Mouse (Mus musculus) kidney, adult 2 months (tissue): ENCODE results near the gene Slc13a4. TPM values are rescaled to one million over a fixed set of nuclear protein-coding genes. Genes with fewer than 3 reads are reported as not detected.

Experiments
- DNase-seq: peaks from one replicate; pipeline ENCODE4 v3.0.0; 2021
- H3K27ac ChIP-seq: fragments of 200-500 bp; 2 replicates; pipeline ENCODE4 v1.5.1; 2012; ENCODE audit warnings: low read depth, low read length, control low read depth, inconsistent platforms; ENCODE audit not compliant: insufficient read depth
- H3K27me3 ChIP-seq: fragments of 200-500 bp; replicated peaks from 2 replicates; pipeline ENCODE4 v1.6.1; 2012; ENCODE audit warnings: mild to moderate bottlenecking, moderate library complexity, low read length, inconsistent platforms; ENCODE audit not compliant: control insufficient read depth, insufficient read depth
- H3K36me3 ChIP-seq: fragments of 200-500 bp; 2 replicates; pipeline ENCODE4 v1.6.1; 2012; ENCODE audit warnings: mild to moderate bottlenecking, moderate library complexity, low read length, inconsistent platforms; ENCODE audit not compliant: control insufficient read depth, insufficient read depth
- H3K4me1 ChIP-seq: fragments of 200-500 bp; 2 replicates; pipeline ENCODE4 v1.6.1; 2011; ENCODE audit warnings: low read length; ENCODE audit not compliant: control insufficient read depth, insufficient read depth
- H3K4me3 ChIP-seq: fragments of 200-500 bp; 2 replicates; pipeline ENCODE4 v1.5.1; 2011; ENCODE audit warnings: mild to moderate bottlenecking, low read depth, low read length, control low read depth; ENCODE audit not compliant: insufficient read depth
- CTCF ChIP-seq: fragments of 200-500 bp; conservative IDR thresholded peaks from 2 replicates; pipeline ENCODE4 v1.5.1; 2011; ENCODE audit warnings: low read depth, mild to moderate bottlenecking, control low read depth, low read length, moderate library complexity, mixed read lengths; ENCODE audit not compliant: insufficient read depth, insufficient read length
- POLR2A ChIP-seq: fragments of 200-500 bp; IDR thresholded peaks from one replicate; pipeline ENCODE4 v1.6.1; 2011; ENCODE audit warnings: low read depth, low read length, control low read depth
- WGBS: fragments of 180-500 bp; shearing (Covaris S2); methylation state at CpG from one replicate; pipeline ENCODE4 v1.1.7; 2018; 5-methylcytosine and 5-hydroxymethylcytosine counted together
- polyA plus RNA-seq: library from polyadenylated mRNA; depleted of rRNA; stranded (reverse); fragments of >200 nt; gene quantifications from 2 replicates; pipeline ENCODE4 v1.2.3, GENCODE M21; 2012

Gene Slc13a4
- polyA plus RNA-seq, 1 experiment, result 5.2 TPM

- H3K27ac ChIP-seq, result peak overlapping the region; percentile 57
- DNase-seq, result peak; percentile 97
- no peak overlapping the region for H3K4me3 ChIP-seq
- WGBS, result 50% methylated on average over 11 of the region's 11 CpGs
- H3K27me3 ChIP-seq, result no peaks in the 10 kb centered on the region
- peaks cover 8% of the 10 kb centered on the region; the same call in 1 of the 2 replicates for H3K4me1 ChIP-seq
- TF ChIP-seq POLR2A, result no peak
- TF ChIP-seq CTCF, result no peak
- H3K36me3 ChIP-seq, result no peaks in the 10 kb centered on the region
Observed at GRCm38 (mm10) chr6:35303355-35303900, 4.5 kb downstream of the Slc13a4 start.

- 82% methylated on average over 7 of the region's 7 CpGs for WGBS
- peak overlapping the region; percentile 77 for H3K27ac ChIP-seq
Observed at GRCm38 (mm10) chr6:35302581-35302980, 5.3 kb downstream of the Slc13a4 start.

GRCm38 (mm10) chr6:35298323-35298722 is 9.6 kb downstream of the Slc13a4 start:
- H3K4me3 ChIP-seq, result no peak overlapping the region
- WGBS, result 87% methylated on average over 6 of the region's 6 CpGs
- no peak for DNase-seq
- no peaks in the 10 kb centered on the region for H3K27me3 ChIP-seq
- H3K36me3 ChIP-seq, result no peaks in the 10 kb centered on the region
- peaks cover 15% of the 10 kb centered on the region; the same call in 1 of the 2 replicates for H3K4me1 ChIP-seq
- H3K27ac ChIP-seq, result peak overlapping the region; percentile 94
- TF ChIP-seq POLR2A, result no peak
- TF ChIP-seq CTCF, result no peak

More at GRCm38 (mm10) chr6:35302581-35302980, 5.3 kb downstream of the Slc13a4 start:
- TF ChIP-seq POLR2A (no peak), CTCF (no peak)
- no peaks in the 10 kb centered on the region for H3K36me3 ChIP-seq
- H3K4me3 ChIP-seq, result no peak overlapping the region
- H3K27me3 ChIP-seq, result no peaks in the 10 kb centered on the region
- H3K4me1 ChIP-seq, result peaks cover 10% of the 10 kb centered on the region; the same call in 1 of the 2 replicates
- DNase-seq, result no peak

GRCm38 (mm10) chr6:35297516-35298227 is 10.3 kb downstream of the Slc13a4 start:
- Histone ChIP-seq H3K4me1 (peaks cover 10% of the 10 kb centered on the region; the same call in 1 of the 2 replicates), H3K27ac (peak overlapping the region; percentile 94)
- TF ChIP-seq CTCF (no peak), POLR2A (no peak)

GRCm38 (mm10) chr6:35297001-35297400 is 10.9 kb downstream of the Slc13a4 start:
- WGBS, result 30% methylated on average over 2 of the region's 2 CpGs
- no peaks in the 10 kb centered on the region for H3K36me3 ChIP-seq
- no peak overlapping the region for H3K4me3 ChIP-seq
- H3K27me3 ChIP-seq, result no peaks in the 10 kb centered on the region
- TF ChIP-seq POLR2A (no peak), CTCF (no peak)
- peak; percentile 87 for DNase-seq
- H3K4me1 ChIP-seq, result peaks cover 8% of the 10 kb centered on the region; the same call in 1 of the 2 replicates
- peak overlapping the region; percentile 63 for H3K27ac ChIP-seq

More at GRCm38 (mm10) chr6:35297516-35298227, 10.3 kb downstream of the Slc13a4 start:
- no peaks in the 10 kb centered on the region for H3K27me3 ChIP-seq
- peak; percentile 92 for DNase-seq
- H3K4me3 ChIP-seq, result no peak overlapping the region
- 54% methylated on average over 7 of the region's 7 CpGs for WGBS
- no peaks in the 10 kb centered on the region for H3K36me3 ChIP-seq

- Histone ChIP-seq H3K27me3 (no peaks in the 10 kb centered on the region), H3K4me3 (no peak overlapping the region), H3K27ac (no peak overlapping the region), H3K4me1 (peaks cover 8% of the 10 kb centered on the region; the same call in 1 of the 2 replicates), H3K36me3 (no peaks in the 10 kb centered on the region)
- TF ChIP-seq CTCF (no peak), POLR2A (no peak)
- DNase-seq, result no peak
- WGBS, result 47% methylated on average over 2 of the region's 2 CpGs
Observed at GRCm38 (mm10) chr6:35294964-35295363, 13.0 kb downstream of the Slc13a4 start.

GRCm38 (mm10) chr6:35289676-35290075 is 18.3 kb downstream of the Slc13a4 start:
- H3K27ac ChIP-seq, result no peak overlapping the region
- peaks cover 4% of the 10 kb centered on the region; the same call in 1 of the 2 replicates for H3K4me1 ChIP-seq
- H3K36me3 ChIP-seq, result no peaks in the 10 kb centered on the region
- no peaks in the 10 kb centered on the region for H3K27me3 ChIP-seq
- no peak for DNase-seq
- no peak overlapping the region for H3K4me3 ChIP-seq
- TF ChIP-seq POLR2A (no peak), CTCF (no peak)
- WGBS, result 95% methylated on average over 8 of the region's 8 CpGs
